8 mouse cellular contexts compared by ENCODE assay signal in genomic region chr15:57162401-57163343, GRCm38 (mm10).
DNase-seq lines count a peak whose midpoint lies in the region; ATAC-seq and TF ChIP-seq lines count a peak whose summit lies in the region.
"Had no signal": no experiment of that assay in that cellular context is flagged by ENCODE, and none has a peak within 500 bp of the region (broad histone marks: within the 10 kb centered on the region; RNA-seq: fewer than 3 reads in every experiment).

No protein-coding gene starts in this region.

- H3K27ac ChIP-seq in cerebellum, adult 2 months (ENCODE audit: insufficient read depth, low read length), result peak overlapping the region; percentile 41; the same call in 1 of the 2 replicates
- no peak overlapping the region; the same call in 1 of the 2 replicates for H3K27ac ChIP-seq in hindbrain, embryonic 14.5 days

- peaks cover 3% of the 10 kb centered on the region; the same call in 1 of the 2 replicates for H3K4me1 ChIP-seq in cerebellum, adult 2 months (ENCODE audit: control insufficient read depth, insufficient read depth, low read length)
- H3K4me1 ChIP-seq in hindbrain, embryonic 14.5 days (replicated peaks; ENCODE audit: control insufficient read depth, insufficient read depth, low read length), result no peaks in the 10 kb centered on the region

- H3K27me3 ChIP-seq in cerebellum, adult 2 months (ENCODE audit: control insufficient read depth, insufficient read depth, low read length), result no peaks in the 10 kb centered on the region
- H3K27me3 ChIP-seq in hindbrain, embryonic 14.5 days (ENCODE audit: control insufficient read depth, insufficient read depth, low read length), result no peaks in the 10 kb centered on the region

- H3K9ac ChIP-seq in hindbrain, embryonic 14.5 days, result no peak overlapping the region

- no peaks in the 10 kb centered on the region for H3K9me3 ChIP-seq in hindbrain, embryonic 14.5 days (ENCODE audit: control insufficient read depth, low read length)

- WGBS in cerebellum, adult 2 months, result 5% methylated on average over 12 of the region's 12 CpGs
- 25% methylated on average over 12 of the region's 12 CpGs for WGBS in hindbrain, embryonic 14.5 days

- TF ChIP-seq POLR2A in cerebellum, adult 2 months (IDR thresholded peaks at IDR 0.05; ENCODE audit: borderline replicate concordance, insufficient read depth, low read length), result no peak

- H3K36me3 ChIP-seq in hindbrain, embryonic 14.5 days (replicated peaks; ENCODE audit: control insufficient read depth, insufficient read depth), result no peaks in the 10 kb centered on the region

- TF ChIP-seq CTCF in cerebellum, adult 2 months (IDR thresholded peaks at IDR 0.05; ENCODE audit: borderline replicate concordance, insufficient read depth, low read depth, low read length), result no peak

- H3K4me3 ChIP-seq in cerebellum, adult 2 months (replicated peaks; ENCODE audit: insufficient read depth, low read depth, low read length), result no peak overlapping the region
- H3K4me3 ChIP-seq in hindbrain, embryonic 14.5 days (replicated peaks; ENCODE audit: low read length), result no peak overlapping the region

- H3K4me2 ChIP-seq in hindbrain, embryonic 14.5 days (replicated peaks), result peak overlapping the region; percentile 8; the same call in 1 of the 2 replicates

- intact Hi-C loops in left cerebral cortex, postnatal 36 days (cut with DNase I), result no loop called here

- DNase-seq in cerebellum, adult 2 months, result peak; percentile 77 to 87
- DNase-seq in embryo, embryonic 9.5 days (ENCODE audit: extremely low spot score), result peak; percentile 36
- peak; percentile 28 for DNase-seq in hindbrain, embryonic 14.5 days (ENCODE audit: low spot score)
- DNase-seq in neural tube, embryonic 10.5 days (ENCODE audit: extremely low spot score, low spot score), result peak; percentile 27
- no peak for DNase-seq in left cerebral cortex, postnatal 36 days (ENCODE audit: low spot score in 2 of 2)
- no peak for DNase-seq in lung, postnatal 10 days
- no peak for DNase-seq in urinary bladder, postnatal 25 days (ENCODE audit: low spot score)

- peak; percentile 86; the same call in 1 of the 2 replicates for ATAC-seq in hindbrain, embryonic 14.5 days (ENCODE audit: low FRiP score)
- ATAC-seq: lung, postnatal 0 days had no signal

Comparison
In these comparisons a context has a peak if more than half of its experiments do, and no peak if none do; other contexts are left out.
1. DNase-seq: peak in cerebellum, adult 2 months (2 of 2), embryo, embryonic 9.5 days (single experiment), hindbrain, embryonic 14.5 days (single experiment) and neural tube, embryonic 10.5 days (single experiment); none in left cerebral cortex, postnatal 36 days (0 of 2), lung, postnatal 10 days (single experiment) and urinary bladder, postnatal 25 days (single experiment).